Mouse (Mus musculus) cortical plate, adult 2 months (tissue): ENCODE data around the gene Cbx3.

Experiments
- CTCF ChIP-seq: fragments of 200-500 bp; IDR thresholded peaks from 2 replicates; pipeline ENCODE4 v1.5.1; 2011; ENCODE audit warnings: mild to moderate bottlenecking, control low read depth, low read length; ENCODE audit not compliant: insufficient read depth; ENCODE audit errors: extremely low read depth
- POLR2A ChIP-seq: fragments of 200-500 bp; IDR thresholded peaks from 2 replicates; pipeline ENCODE4 v1.6.1; 2011; ENCODE audit warnings: mild to moderate bottlenecking, low read length, control low read depth; ENCODE audit not compliant: insufficient read depth; ENCODE audit errors: extremely low read depth

DNA sequence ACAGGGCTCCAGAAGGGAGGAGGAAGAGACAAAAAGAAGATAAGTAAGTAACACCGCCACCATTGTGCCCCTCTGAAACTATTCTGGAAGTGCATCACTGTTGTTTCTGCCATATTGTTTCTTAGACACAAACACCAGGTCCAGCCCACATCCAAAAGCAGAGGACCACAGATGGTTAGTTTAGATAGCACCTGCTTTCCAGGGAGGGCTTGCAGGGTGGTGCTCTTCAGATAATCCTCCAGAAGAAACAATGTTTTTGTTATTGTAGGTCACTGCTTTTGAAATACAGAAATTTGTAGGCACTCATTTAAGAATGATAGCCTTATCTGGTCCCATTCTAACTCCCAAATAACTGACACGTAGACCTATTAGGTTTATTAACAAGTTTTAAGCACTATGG is 45.6 kb upstream of the Cbx3 start:
- TF ChIP-seq CTCF (no peak), POLR2A (no peak)
